Comparison of ENCODE assay signal across 8 mouse cellular contexts in genomic region chr1:135615715-135616641, GRCm38 (mm10). TPM values are rescaled to one million over a fixed set of nuclear protein-coding genes. Genes with fewer than 3 reads are reported as not detected.
A peak's percentile ranks its signal among the peaks of the same experiment; 100 is the strongest.
DNase-seq lines count a peak whose midpoint lies in the region; ATAC-seq and TF ChIP-seq lines count a peak whose summit lies in the region.

No protein-coding gene starts in this region.

- H3K36me3 ChIP-seq in hindbrain, embryonic 10.5 days: no peaks in the 10 kb centered on the region

- peak overlapping the region; percentile 62; the same call in 1 of the 2 replicates for H3K27ac ChIP-seq in hindbrain, embryonic 10.5 days
- H3K27ac ChIP-seq in left cerebral cortex, adult 2 months: peak overlapping the region; percentile 68

- no peak for ATAC-seq in inflammation-experienced regulatory T-cells, adult 6 months

- H3K4me1 ChIP-seq in hindbrain, embryonic 10.5 days (replicated peaks): peaks cover 31% of the 10 kb centered on the region

- intact Hi-C loops in left cerebral cortex, adult 2 months (cut with DNase I): loop anchor here (1.0 to 5.0 kb wide), 2 partner anchors 21 to 59 kb away; no protein-coding TSS in a partner anchor

- H3K9me3 ChIP-seq in hindbrain, embryonic 10.5 days: no peaks in the 10 kb centered on the region

- TF ChIP-seq CTCF in left cerebral cortex, adult 2 months (IDR thresholded peaks at IDR 0.05): no peak

- H3K27me3 ChIP-seq in hindbrain, embryonic 10.5 days (ENCODE audit: insufficient read depth, poor library complexity, severe bottlenecking): no peaks in the 10 kb centered on the region

- H3K4me3 ChIP-seq in hindbrain, embryonic 10.5 days: peak overlapping the region; percentile 0; the same call in 1 of the 2 replicates
- H3K4me3 ChIP-seq in left cerebral cortex, adult 2 months: peak overlapping the region; percentile 19; the same call in 1 of the 2 replicates

- WGBS in hindbrain, embryonic 10.5 days: 19% methylated on average over 20 of the region's 20 CpGs

- peak; percentile 62 for DNase-seq in adipocyte (ENCODE audit: low spot score)
- peak; percentile 35 for DNase-seq in cerebellum, adult 8-10 months
- DNase-seq in frontal cortex, postnatal 14 days (ENCODE audit: low spot score in 2 of 2): peak; percentile 45 to 53
- DNase-seq in hindbrain, embryonic 10.5 days (ENCODE audit: low spot score): peak; percentile 75
- DNase-seq in left cerebral cortex, adult 2 months (ENCODE audit: extremely low spot score in 1 of 2, low spot score in 2 of 2): peak in 1 of 2 experiments; percentile 61
- peak; percentile 80 for DNase-seq in mesoderm, embryonic 11.5 days (ENCODE audit: low read depth, low spot score)
- DNase-seq in right cerebral cortex, postnatal 25 days: peak; percentile 66

RNA-seq across cellular contexts. Expression of gene Nav1, which starts 8.9 kb away (rescaled TPM):
- 16.1 and 19.3 TPM in 2 replicates for polyA plus RNA-seq in hindbrain, embryonic 10.5 days (2016; fragmentation: Nextera tagmentation; extraction: Ambion mirVana)
- total RNA-seq in left cerebral cortex, adult 2 months (2021): 10 to 100 TPM; 55.4 to 68.4 TPM
- 1 to 10 TPM in 1 of 3 experiments, under 1 TPM in 2; 0.34 to 1.7 (median 0.43) TPM for polyA plus RNA-seq in inflammation-experienced regulatory T-cells, adult 6 months (2017; shearing (Covaris generic))
